Mouse (Mus musculus) neural tube, embryonic 11.5 days (tissue): ENCODE measurements around the gene Tmem245. TPM values are rescaled to one million over a fixed set of nuclear protein-coding genes. Genes with fewer than 3 reads are reported as not detected.
A peak's percentile ranks its signal among the peaks of the same experiment; 100 is the strongest.

Source experiments
- ATAC-seq: fragments of 200-750 bp; cut with Nextera tagmentation; 2 replicates; pipeline ENCODE4 v1.8.0; 2017; ENCODE audit warnings: moderate number of reproducible peaks, mild to moderate bottlenecking, moderate TSS enrichment, moderate library complexity; ENCODE audit not compliant: insufficient read depth, low FRiP score, low TSS enrichment
- DNase-seq: peaks from one replicate; pipeline ENCODE4 v3.0.0-alpha.2; 2015; ENCODE audit warnings: low spot score
- H3K27ac ChIP-seq: fragments of 300-500 bp; sonication (generic); 2 replicates; pipeline ENCODE4 v1.5.1; 2014; ENCODE audit warnings: low read depth, mild to moderate bottlenecking, low read length
- H3K27me3 ChIP-seq: fragments of 300-500 bp; sonication (generic); 2 replicates; pipeline ENCODE4 v1.6.1; 2014; ENCODE audit warnings: mild to moderate bottlenecking, low read length, mixed read lengths; ENCODE audit not compliant: control insufficient read depth, insufficient read depth
- H3K36me3 ChIP-seq: fragments of 300-500 bp; sonication (generic); 2 replicates; pipeline ENCODE4 v1.6.1; 2014; ENCODE audit warnings: mild to moderate bottlenecking, low read length, moderate library complexity, mixed read lengths; ENCODE audit not compliant: control insufficient read depth, insufficient read depth
- H3K4me1 ChIP-seq: fragments of 300-500 bp; sonication (generic); 2 replicates; pipeline ENCODE4 v1.6.1; 2014; ENCODE audit warnings: low read length, mixed read lengths; ENCODE audit not compliant: control insufficient read depth, insufficient read depth
- H3K4me2 ChIP-seq: fragments of 300-500 bp; sonication (generic); 2 replicates; pipeline ENCODE4 v1.6.1; 2014; ENCODE audit warnings: low read depth, mild to moderate bottlenecking, moderate library complexity
- H3K4me3 ChIP-seq: fragments of 300-500 bp; sonication (generic); 2 replicates; pipeline ENCODE4 v1.5.1; 2014; ENCODE audit warnings: low read depth, low read length
- H3K9ac ChIP-seq: fragments of 300-500 bp; sonication (generic); 2 replicates; pipeline ENCODE4 v1.6.1; 2014; ENCODE audit warnings: mild to moderate bottlenecking, low read length
- H3K9me3 ChIP-seq: fragments of 300-500 bp; sonication (generic); 2 replicates; pipeline ENCODE4 v1.6.1; 2016; ENCODE audit warnings: low read length; ENCODE audit not compliant: control insufficient read depth
- WGBS: fragments of 180-500 bp; shearing (Covaris S2); extraction: QIAGEN DNeasy Blood & Tissue Kit; methylation state at CpG from one replicate; pipeline ENCODE4 v1.1.7; 2014; 5-methylcytosine and 5-hydroxymethylcytosine counted together
- polyA plus RNA-seq: library from polyadenylated mRNA; unstranded; fragments of >200 nt; fragmentation: Nextera tagmentation; extraction: Ambion mirVana; gene quantifications from 2 replicates; pipeline ENCODE4 v1.2.1, GENCODE M21; 2014

Tmem245 gene
- polyA plus RNA-seq, 1 experiment from 2014 or later = 9.2 TPM

DNA sequence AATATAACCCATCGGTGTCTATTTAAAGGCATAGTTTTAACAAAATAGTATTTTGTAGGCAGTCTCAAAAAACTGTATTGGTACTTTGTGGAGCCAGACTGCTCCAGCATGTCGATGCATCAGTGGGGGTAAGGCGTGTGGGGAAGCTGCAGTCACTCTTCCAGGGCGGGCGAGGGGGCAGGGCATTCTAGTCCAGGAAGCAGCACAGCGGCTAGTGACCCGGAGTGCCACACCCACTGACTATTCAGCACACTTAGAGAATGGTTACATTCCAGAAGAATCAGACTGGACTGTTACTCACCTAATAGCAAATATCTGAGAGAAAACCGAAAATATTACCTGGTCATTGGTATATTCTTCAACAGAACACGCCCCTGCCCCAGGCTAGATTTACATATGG lies 10.3 kb upstream of the Tmem245 start:
- H3K4me3 ChIP-seq = no peak overlapping the region
- no peaks in the 10 kb centered on the region for H3K4me1 ChIP-seq
- no peaks in the 10 kb centered on the region for H3K27me3 ChIP-seq
- no peak overlapping the region for H3K27ac ChIP-seq
- 63% methylated on average over 9 of the region's 9 CpGs for WGBS
- H3K36me3 ChIP-seq = no peaks in the 10 kb centered on the region
- H3K9ac ChIP-seq = no peak overlapping the region
- H3K9me3 ChIP-seq = no peaks in the 10 kb centered on the region
- no peak for ATAC-seq
- no peak for DNase-seq
- H3K4me2 ChIP-seq = no peak overlapping the region

DNA sequence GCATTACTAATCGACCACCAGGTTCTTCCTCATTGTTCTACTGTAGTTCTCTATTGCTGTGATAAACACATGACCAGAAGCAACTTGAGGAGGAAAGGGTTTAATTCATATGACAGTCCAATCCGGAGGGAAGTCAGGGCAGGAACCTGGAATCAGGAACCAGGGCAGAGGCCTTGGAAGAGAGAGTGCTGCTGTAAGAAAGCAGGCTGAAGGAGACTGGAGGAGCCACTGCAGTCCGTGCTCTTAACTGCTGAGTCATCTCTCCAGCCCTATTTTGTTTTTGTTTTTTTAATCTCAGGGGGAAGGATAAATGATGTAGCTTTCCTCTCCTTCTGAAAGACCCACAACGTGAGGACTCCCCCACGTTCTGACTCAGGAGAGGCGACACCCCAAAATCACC lies 6.0 kb upstream of the Tmem245 start:
- Histone ChIP-seq H3K4me2 (no peak overlapping the region), H3K9ac (no peak overlapping the region), H3K4me3 (no peak overlapping the region), H3K9me3 (no peaks in the 10 kb centered on the region), H3K4me1 (no peaks in the 10 kb centered on the region), H3K27me3 (no peaks in the 10 kb centered on the region), H3K36me3 (no peaks in the 10 kb centered on the region), H3K27ac (no peak overlapping the region)
- DNase-seq (no peak), ATAC-seq (no peak)
- 59% methylated on average over 5 of the region's 6 CpGs for WGBS

DNA sequence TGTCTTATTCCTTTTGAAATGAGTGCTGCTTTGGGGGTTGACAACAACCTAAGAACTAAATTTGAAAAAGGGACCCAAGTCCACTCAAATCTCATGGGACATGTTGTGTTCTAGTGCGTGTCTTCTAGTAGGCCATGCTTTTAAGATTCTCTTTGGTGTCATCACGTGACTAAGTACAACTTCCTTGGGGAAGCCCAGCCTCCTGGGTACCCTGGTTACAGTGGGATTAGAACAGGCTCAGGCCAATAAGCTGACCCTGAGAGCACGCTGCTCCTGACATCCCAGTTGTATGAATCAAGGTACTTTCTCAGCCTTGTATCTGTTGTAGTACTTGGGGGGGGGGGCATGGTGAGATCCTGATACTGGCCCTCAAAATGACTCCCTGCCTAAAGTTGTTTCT lies 4.5 kb upstream of the Tmem245 start:
- Histone ChIP-seq H3K27ac (no peak overlapping the region), H3K4me1 (no peaks in the 10 kb centered on the region), H3K27me3 (no peaks in the 10 kb centered on the region), H3K9me3 (no peaks in the 10 kb centered on the region), H3K9ac (no peak overlapping the region), H3K36me3 (no peaks in the 10 kb centered on the region), H3K4me3 (no peak overlapping the region), H3K4me2 (no peak overlapping the region)
- no peak for DNase-seq
- WGBS = 94% methylated on average over 3 of the region's 3 CpGs
- no peak for ATAC-seq

DNA sequence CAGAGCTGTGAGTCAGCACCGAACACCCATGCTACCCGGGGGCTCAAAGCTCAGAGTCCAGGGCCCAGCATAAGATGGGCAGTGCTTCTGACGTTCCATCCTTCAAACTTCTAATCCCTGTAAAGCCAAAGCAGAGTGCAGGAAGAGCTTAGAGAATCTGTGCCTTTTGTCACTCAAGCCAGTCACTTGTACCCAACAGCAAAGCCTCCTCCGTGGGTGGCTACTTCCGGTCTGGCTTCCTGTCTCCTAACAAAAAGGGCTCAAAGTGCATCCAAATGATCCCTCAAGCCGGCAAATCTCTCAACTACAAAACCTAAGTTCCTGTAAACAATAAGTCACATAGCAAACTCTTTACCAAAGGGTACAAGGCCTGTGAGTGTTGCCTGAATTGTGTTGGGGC lies 2.3 kb upstream of the Tmem245 start:
- H3K27ac ChIP-seq = no peak overlapping the region
- no peak overlapping the region for H3K4me3 ChIP-seq
- no peak overlapping the region for H3K9ac ChIP-seq
- no peak for ATAC-seq
- no peak for DNase-seq
- H3K4me1 ChIP-seq = peaks cover 5% of the 10 kb centered on the region
- no peaks in the 10 kb centered on the region for H3K27me3 ChIP-seq
- WGBS = 75% methylated on average over 6 of the region's 6 CpGs
- no peaks in the 10 kb centered on the region for H3K36me3 ChIP-seq
- no peak overlapping the region for H3K4me2 ChIP-seq
- H3K9me3 ChIP-seq = no peaks in the 10 kb centered on the region

DNA sequence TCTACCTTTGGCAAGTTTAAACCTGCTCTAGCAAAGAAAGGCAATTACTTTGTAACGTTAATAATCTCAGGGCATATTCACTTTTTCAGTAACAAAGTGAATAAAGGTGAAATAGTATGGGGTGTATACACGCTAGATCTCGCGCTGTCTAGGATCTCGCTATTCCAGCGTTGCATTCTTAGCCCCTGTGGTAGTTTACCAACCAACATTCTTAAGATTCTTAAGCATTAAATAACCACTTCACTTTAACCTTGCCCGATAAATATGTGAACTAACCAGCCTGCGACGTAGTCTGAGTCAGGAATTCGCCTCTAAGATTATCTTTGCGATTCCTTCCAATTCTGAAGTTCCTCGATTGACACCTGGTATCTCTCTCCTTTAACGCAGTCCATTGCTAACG lies 1.1 kb downstream of the Tmem245 start:
- ATAC-seq (no peak), DNase-seq (no peak)
- Histone ChIP-seq H3K4me1 (peaks cover 5% of the 10 kb centered on the region), H3K36me3 (no peaks in the 10 kb centered on the region), H3K9me3 (no peaks in the 10 kb centered on the region), H3K4me2 (peak overlapping the region; percentile 95), H3K27me3 (no peaks in the 10 kb centered on the region), H3K9ac (peak overlapping the region; percentile 91; the same call in 1 of the 2 replicates), H3K27ac (no peak overlapping the region), H3K4me3 (peak overlapping the region; percentile 85)
- WGBS = 2% methylated on average over 14 of the region's 14 CpGs

DNA sequence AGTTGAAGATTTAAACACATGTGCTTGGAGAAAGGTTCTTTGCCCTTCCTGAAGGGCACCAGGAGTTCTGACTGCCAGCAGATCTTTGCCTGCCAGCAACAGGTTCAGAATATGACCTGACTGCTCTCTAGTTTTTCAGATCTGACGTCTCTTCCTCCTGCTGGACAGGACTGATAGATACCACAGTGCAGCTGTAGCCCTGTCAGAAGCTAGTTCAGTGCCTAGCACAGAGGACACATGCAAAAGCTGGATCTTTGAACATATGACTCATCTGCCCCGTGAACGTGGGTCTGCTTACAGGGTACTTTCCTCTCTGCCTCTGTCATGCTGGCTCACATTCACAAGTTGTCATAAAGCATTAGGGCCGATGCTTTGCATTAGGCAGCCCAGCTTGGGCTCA lies 3.0 kb downstream of the Tmem245 start:
- Histone ChIP-seq H3K27ac (no peak overlapping the region), H3K9me3 (no peaks in the 10 kb centered on the region), H3K27me3 (no peaks in the 10 kb centered on the region), H3K36me3 (no peaks in the 10 kb centered on the region), H3K4me2 (no peak overlapping the region), H3K9ac (no peak overlapping the region), H3K4me3 (no peak overlapping the region), H3K4me1 (peaks cover 5% of the 10 kb centered on the region)
- 63% methylated on average over 4 of the region's 4 CpGs for WGBS
- ATAC-seq = no peak
- no peak for DNase-seq

DNA sequence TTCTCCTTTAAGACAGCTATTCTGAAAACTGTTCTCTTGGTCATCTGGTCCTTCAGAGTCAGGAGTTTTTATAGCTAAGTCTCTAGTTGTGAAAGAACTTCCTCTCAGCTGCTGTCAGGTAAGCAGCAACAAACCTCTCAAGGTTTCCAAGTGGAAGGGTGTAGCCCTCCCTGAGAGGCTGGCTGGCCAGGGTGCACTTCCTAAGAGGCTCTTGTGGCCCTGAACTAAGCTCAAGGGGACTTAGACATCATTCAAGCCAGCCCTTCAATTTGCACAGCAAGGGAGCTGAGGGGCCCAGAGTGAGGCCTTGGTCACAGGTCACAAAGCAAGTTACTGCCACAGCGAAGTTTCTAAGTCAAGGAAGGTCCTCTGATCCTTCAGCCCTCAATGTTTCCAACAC lies 4.0 kb downstream of the Tmem245 start:
- H3K36me3 ChIP-seq = no peaks in the 10 kb centered on the region
- ATAC-seq (no peak), DNase-seq (no peak)
- 54% methylated on average over 1 of the region's 1 CpGs for WGBS
- no peaks in the 10 kb centered on the region for H3K9me3 ChIP-seq
- no peak overlapping the region for H3K4me3 ChIP-seq
- H3K4me2 ChIP-seq = no peak overlapping the region
- no peaks in the 10 kb centered on the region for H3K27me3 ChIP-seq
- peaks cover 5% of the 10 kb centered on the region for H3K4me1 ChIP-seq
- no peak overlapping the region for H3K27ac ChIP-seq
- H3K9ac ChIP-seq = no peak overlapping the region

DNA sequence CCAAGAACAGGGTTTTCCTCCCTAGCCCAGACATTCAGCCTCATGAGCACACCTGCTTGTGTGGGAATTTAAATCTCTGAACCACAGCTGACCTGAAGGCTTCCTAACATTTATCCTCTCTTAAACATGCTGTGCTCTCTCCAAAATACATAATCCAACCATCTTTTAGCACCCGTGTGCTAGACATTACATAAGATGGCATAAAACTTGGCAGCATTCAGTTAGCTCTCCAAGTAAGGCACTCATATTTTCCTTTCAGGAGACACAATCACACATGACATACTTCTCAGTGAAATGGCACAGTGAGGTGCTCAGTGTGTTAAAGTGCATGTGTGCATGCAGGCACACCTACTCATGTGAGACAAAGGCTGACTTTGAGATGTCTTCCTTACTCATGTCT lies 4.7 kb downstream of the Tmem245 start:
- H3K9ac ChIP-seq = no peak overlapping the region
- ATAC-seq = no peak
- no peaks in the 10 kb centered on the region for H3K27me3 ChIP-seq
- H3K36me3 ChIP-seq = no peaks in the 10 kb centered on the region
- 88% methylated on average over 1 of the region's 1 CpGs for whole genome bisulfite sequencing
- no peak overlapping the region for H3K27ac ChIP-seq
- no peak for DNase-seq
- H3K9me3 ChIP-seq = no peaks in the 10 kb centered on the region
- H3K4me3 ChIP-seq = no peak overlapping the region
- H3K4me2 ChIP-seq = no peak overlapping the region
- H3K4me1 ChIP-seq = peaks cover 5% of the 10 kb centered on the region

DNA sequence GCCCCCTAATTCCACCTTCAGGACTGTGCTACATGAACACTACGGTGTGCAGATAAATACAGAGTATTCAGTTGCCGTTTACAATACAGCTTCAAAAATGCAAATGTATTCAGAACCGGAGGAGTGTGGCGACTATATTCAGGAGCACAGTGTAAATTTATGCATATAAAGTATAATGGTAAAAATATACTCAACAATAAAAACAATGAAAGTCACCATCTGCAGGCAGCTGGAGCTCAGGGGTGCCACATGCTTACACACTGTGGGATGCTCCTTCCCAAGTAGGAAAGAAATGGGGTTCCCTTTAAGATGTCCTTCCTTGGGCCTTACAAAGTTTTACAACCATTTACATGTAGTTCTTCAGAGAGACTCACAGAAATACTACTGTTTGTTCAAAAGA lies 5.8 kb downstream of the Tmem245 start:
- H3K4me1 ChIP-seq = peaks cover 5% of the 10 kb centered on the region
- DNase-seq = no peak
- H3K27ac ChIP-seq = no peak overlapping the region
- no peaks in the 10 kb centered on the region for H3K36me3 ChIP-seq
- H3K4me3 ChIP-seq = no peak overlapping the region
- H3K27me3 ChIP-seq = no peaks in the 10 kb centered on the region
- no peak overlapping the region for H3K9ac ChIP-seq
- H3K9me3 ChIP-seq = no peaks in the 10 kb centered on the region
- H3K4me2 ChIP-seq = no peak overlapping the region
- no peak for ATAC-seq
- WGBS = 80% methylated on average over 4 of the region's 4 CpGs
